Mouse (Mus musculus): ENCODE measurements around the gene Grin2b. TPM values are rescaled to one million over a fixed set of nuclear protein-coding genes. Genes with fewer than 3 reads are reported as not detected.
A peak's percentile ranks its signal among the peaks of the same experiment; 100 is the strongest.
"Not testable (repeated sequence)": the region's sequence is repeated elsewhere in the genome, so short reads cannot be mapped to it uniquely, and the experiment has no call there.

Gene Grin2b
- polyA plus RNA-seq, 1 experiment = 76.8 TPM

- no peak overlapping the region for H3K27ac ChIP-seq (ENCODE audit: insufficient read depth, low read depth, low read length)
- H3K4me1 ChIP-seq (ENCODE audit: control insufficient read depth, insufficient read depth, low read length) = peaks cover 11% of the 10 kb centered on the region
- H3K4me3 ChIP-seq (ENCODE audit: insufficient read depth, low read depth, low read length) = no peak overlapping the region
- WGBS = 76% methylated on average over 3 of the region's 3 CpGs
- TF ChIP-seq POLR2A (IDR thresholded peaks at IDR 0.05; ENCODE audit: insufficient read depth, low read depth, low read length) = no peak
- TF ChIP-seq CTCF (IDR thresholded peaks at IDR 0.05; ENCODE audit: insufficient read depth, low read depth, low read length) = no peak
Observed at GRCm38 (mm10) chr6:135832041-135832440, 341.3 kb downstream of the Grin2b start.

GRCm38 (mm10) chr6:135831032-135831431 is 342.3 kb downstream of the Grin2b start:
- Histone ChIP-seq H3K27ac (ENCODE audit: insufficient read depth, low read depth, low read length) (no peak overlapping the region), H3K4me1 (ENCODE audit: control insufficient read depth, insufficient read depth, low read length) (peaks cover 20% of the 10 kb centered on the region), H3K4me3 (ENCODE audit: insufficient read depth, low read depth, low read length) (no peak overlapping the region)
- WGBS = 72% methylated on average over 1 of the region's 1 CpGs
- no peak for TF ChIP-seq CTCF (IDR thresholded peaks at IDR 0.05; ENCODE audit: insufficient read depth, low read depth, low read length)
- TF ChIP-seq POLR2A (IDR thresholded peaks at IDR 0.05; ENCODE audit: insufficient read depth, low read depth, low read length) = no peak

- 87% methylated on average over 7 of the region's 7 CpGs for WGBS
- TF ChIP-seq POLR2A (IDR thresholded peaks at IDR 0.05; ENCODE audit: insufficient read depth, low read depth, low read length) = no peak
- no peak for TF ChIP-seq CTCF (IDR thresholded peaks at IDR 0.05; ENCODE audit: insufficient read depth, low read depth, low read length)
- Histone ChIP-seq H3K27ac (ENCODE audit: insufficient read depth, low read depth, low read length) (no peak overlapping the region), H3K4me1 (ENCODE audit: control insufficient read depth, insufficient read depth, low read length) (peaks cover 23% of the 10 kb centered on the region), H3K4me3 (ENCODE audit: insufficient read depth, low read depth, low read length) (no peak overlapping the region)
Observed at GRCm38 (mm10) chr6:135829458-135829857, 343.9 kb downstream of the Grin2b start.

GRCm38 (mm10) chr6:135828976-135829375 is 344.3 kb downstream of the Grin2b start:
- TF ChIP-seq POLR2A (IDR thresholded peaks at IDR 0.05; ENCODE audit: insufficient read depth, low read depth, low read length) (no peak), CTCF (IDR thresholded peaks at IDR 0.05; ENCODE audit: insufficient read depth, low read depth, low read length) (no peak)
- H3K4me1 ChIP-seq (ENCODE audit: control insufficient read depth, insufficient read depth, low read length) = peaks cover 23% of the 10 kb centered on the region
- H3K27ac ChIP-seq (ENCODE audit: insufficient read depth, low read depth, low read length) = no peak overlapping the region

GRCm38 (mm10) chr6:135827942-135828341 is 345.4 kb downstream of the Grin2b start:
- TF ChIP-seq CTCF (IDR thresholded peaks at IDR 0.05; ENCODE audit: insufficient read depth, low read depth, low read length) (no peak), POLR2A (IDR thresholded peaks at IDR 0.05; ENCODE audit: insufficient read depth, low read depth, low read length) (no peak)
- H3K27ac ChIP-seq (ENCODE audit: insufficient read depth, low read depth, low read length) = peak overlapping the region; percentile 71

More at GRCm38 (mm10) chr6:135828976-135829375, 344.3 kb downstream of the Grin2b start:
- no peak overlapping the region for H3K4me3 ChIP-seq (ENCODE audit: insufficient read depth, low read depth, low read length)
- 38% methylated on average over 4 of the region's 4 CpGs for WGBS

GRCm38 (mm10) chr6:135827317-135827716 is 346.0 kb downstream of the Grin2b start:
- peak overlapping the region; percentile 95 for H3K27ac ChIP-seq (ENCODE audit: insufficient read depth, low read depth, low read length)
- WGBS = 47% methylated on average over 3 of the region's 3 CpGs
- H3K4me1 ChIP-seq (ENCODE audit: control insufficient read depth, insufficient read depth, low read length) = peaks cover 23% of the 10 kb centered on the region
- no peak overlapping the region for H3K4me3 ChIP-seq (ENCODE audit: insufficient read depth, low read depth, low read length)
- TF ChIP-seq CTCF (IDR thresholded peaks at IDR 0.05; ENCODE audit: insufficient read depth, low read depth, low read length) = no peak
- TF ChIP-seq POLR2A (IDR thresholded peaks at IDR 0.05; ENCODE audit: insufficient read depth, low read depth, low read length) = no peak

More at GRCm38 (mm10) chr6:135827942-135828341, 345.4 kb downstream of the Grin2b start:
- no peak overlapping the region for H3K4me3 ChIP-seq (ENCODE audit: insufficient read depth, low read depth, low read length)
- WGBS = 15% methylated on average over 4 of the region's 4 CpGs
- peaks cover 26% of the 10 kb centered on the region for H3K4me1 ChIP-seq (ENCODE audit: control insufficient read depth, insufficient read depth, low read length)

- Histone ChIP-seq H3K4me1 (ENCODE audit: control insufficient read depth, insufficient read depth, low read length) (peaks cover 23% of the 10 kb centered on the region), H3K27ac (ENCODE audit: insufficient read depth, low read depth, low read length) (peak overlapping the region; percentile 95)
- H3K4me3 ChIP-seq (ENCODE audit: insufficient read depth, low read depth, low read length) = not testable (repeated sequence)
- 96% methylated on average over 7 of the region's 7 CpGs for WGBS
Observed at GRCm38 (mm10) chr6:135826776-135827175, 346.5 kb downstream of the Grin2b start.

GRCm38 (mm10) chr6:135817391-135817790 is 355.9 kb downstream of the Grin2b start:
- H3K4me1 ChIP-seq (ENCODE audit: control insufficient read depth, insufficient read depth, low read length) = peaks cover 3% of the 10 kb centered on the region; the same call in 1 of the 2 replicates
- no peak overlapping the region for H3K27ac ChIP-seq (ENCODE audit: insufficient read depth, low read depth, low read length)
- 56% methylated on average over 2 of the region's 2 CpGs for WGBS
- no peak overlapping the region for H3K4me3 ChIP-seq (ENCODE audit: insufficient read depth, low read depth, low read length)
- TF ChIP-seq POLR2A (IDR thresholded peaks at IDR 0.05; ENCODE audit: insufficient read depth, low read depth, low read length) = no peak
- no peak for TF ChIP-seq CTCF (IDR thresholded peaks at IDR 0.05; ENCODE audit: insufficient read depth, low read depth, low read length)

- WGBS = 78% methylated on average over 7 of the region's 7 CpGs
- TF ChIP-seq CTCF (IDR thresholded peaks at IDR 0.05; ENCODE audit: insufficient read depth, low read depth, low read length) (no peak), POLR2A (IDR thresholded peaks at IDR 0.05; ENCODE audit: insufficient read depth, low read depth, low read length) (no peak)
- H3K27ac ChIP-seq (ENCODE audit: insufficient read depth, low read depth, low read length) = no peak overlapping the region
Observed at GRCm38 (mm10) chr6:135813755-135814154, 359.6 kb downstream of the Grin2b start.

GRCm38 (mm10) chr6:135805436-135805835 is 367.9 kb downstream of the Grin2b start:
- 56% methylated on average over 9 of the region's 9 CpGs for WGBS
- no peak for TF ChIP-seq POLR2A (IDR thresholded peaks at IDR 0.05; ENCODE audit: insufficient read depth, low read depth, low read length)
- no peak for TF ChIP-seq CTCF (IDR thresholded peaks at IDR 0.05; ENCODE audit: insufficient read depth, low read depth, low read length)
- Histone ChIP-seq H3K4me1 (ENCODE audit: control insufficient read depth, insufficient read depth, low read length) (peaks cover 2% of the 10 kb centered on the region; the same call in 1 of the 2 replicates), H3K4me3 (ENCODE audit: insufficient read depth, low read depth, low read length) (no peak overlapping the region), H3K27ac (ENCODE audit: insufficient read depth, low read depth, low read length) (no peak overlapping the region)

More at GRCm38 (mm10) chr6:135813755-135814154, 359.6 kb downstream of the Grin2b start:
- Histone ChIP-seq H3K4me1 (ENCODE audit: control insufficient read depth, insufficient read depth, low read length) (no peaks in the 10 kb centered on the region), H3K4me3 (ENCODE audit: insufficient read depth, low read depth, low read length) (no peak overlapping the region)

Measured in olfactory bulb, adult 2 months (tissue).